Mouse (Mus musculus) G1E (cell line): ENCODE results near the gene Nuak2.

Source experiments
- CTCF ChIP-seq: IDR thresholded peaks from 2 replicates; pipeline ENCODE4 v1.5.1; 2012; ENCODE audit warnings: low read depth, low read length, inconsistent platforms, mixed read lengths
- GATA1 ChIP-seq: IDR thresholded peaks from 2 replicates; pipeline ENCODE4 v1.6.1; 2012; ENCODE audit warnings: borderline replicate concordance, low read length, inconsistent platforms, mixed read lengths

DNA sequence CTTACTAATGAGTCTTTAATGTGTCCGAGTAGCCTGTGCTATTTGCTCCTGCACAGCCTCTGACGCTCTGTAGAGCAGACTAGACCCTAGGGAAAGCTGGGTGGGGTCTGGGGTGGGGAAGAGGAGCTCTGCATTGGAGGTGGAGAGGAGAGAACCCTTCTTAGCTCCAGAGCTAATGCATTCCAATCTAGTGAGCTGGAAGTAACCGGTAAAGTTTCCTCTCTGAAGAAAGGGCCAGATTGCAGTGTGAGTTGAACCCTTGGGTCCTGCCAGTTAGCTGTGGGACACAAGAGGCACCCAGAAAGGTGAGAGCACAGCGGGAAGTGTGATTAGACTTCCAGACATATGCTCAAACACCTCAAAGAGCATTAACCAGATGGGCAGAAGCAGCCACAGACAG, 24.2 kb upstream of the Nuak2 start:
- TF ChIP-seq CTCF (no peak), GATA1 (no peak)
